Mouse (Mus musculus): ENCODE measurements at regions not wholly inside any gene's neighbourhood (a gene's known extent, or its start where the extent isn't known, plus 50 kb on each side); places are given as distances from the start of the nearest gene placed in this dataset.
"Not testable (repeated sequence)": the region's sequence is repeated elsewhere in the genome, so short reads cannot be mapped to it uniquely, and the experiment has no call there.

DNA sequence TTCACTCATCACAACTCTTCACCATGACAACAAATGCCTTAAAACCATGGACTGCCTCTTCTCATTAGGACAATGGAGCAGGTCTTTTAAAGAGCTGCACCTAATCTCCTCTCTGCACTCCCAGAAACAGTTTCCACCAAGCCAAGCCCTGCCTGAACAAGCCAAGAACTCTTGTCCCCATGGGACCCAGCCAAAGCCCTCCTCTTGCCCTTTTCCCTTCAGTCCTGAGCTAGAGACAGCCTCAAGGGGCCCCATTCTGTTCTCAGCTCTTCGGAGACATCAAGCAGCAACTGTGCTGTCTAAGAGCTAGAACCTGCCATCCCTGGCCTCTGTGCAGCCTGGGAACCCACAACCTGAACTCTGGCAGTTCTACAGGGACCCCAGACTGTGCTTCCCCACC is 345.0 kb upstream of the Irak1bp1 start:
- CTCF ChIA-PET, result no interaction called here

DNA sequence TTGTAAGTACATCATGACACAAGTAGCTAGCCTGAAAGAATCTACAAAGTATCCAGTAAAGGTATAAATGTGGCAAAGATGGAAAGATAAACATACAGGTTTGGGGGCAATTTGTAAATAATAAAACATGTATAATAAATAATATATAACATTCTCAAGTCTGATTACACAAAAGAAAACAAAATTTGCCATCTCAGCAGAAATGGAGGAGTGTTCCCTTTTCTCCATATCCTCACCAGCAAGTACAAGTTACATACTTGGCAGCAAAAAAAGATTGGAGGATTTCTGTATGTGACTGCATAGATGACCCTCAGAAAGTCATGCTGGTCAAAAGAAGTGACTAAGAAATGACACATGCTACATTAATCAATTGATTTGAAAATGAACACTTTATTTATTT is 335.9 kb upstream of the Irak1bp1 start:
- CTCF ChIA-PET, result no interaction called here

DNA sequence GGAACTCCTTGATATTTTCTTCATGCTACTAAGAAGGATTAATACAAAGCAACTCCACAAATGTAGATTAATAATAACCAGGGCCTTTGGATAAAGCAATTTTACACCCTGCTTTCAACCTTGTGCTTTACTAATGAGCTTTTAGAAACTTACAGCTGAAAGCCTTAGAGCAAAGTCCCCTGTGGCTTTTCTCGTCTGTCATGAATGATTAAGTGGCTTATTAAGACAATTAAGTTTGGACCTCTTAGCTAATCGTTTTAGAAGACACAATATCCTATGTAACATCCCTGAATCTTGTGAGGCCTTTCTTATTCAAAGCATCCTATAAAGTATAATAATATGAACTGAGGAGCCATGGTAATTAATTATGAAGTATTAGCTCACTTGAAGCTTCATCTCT is 319.3 kb upstream of the Irak1bp1 start:
- CTCF ChIA-PET, result no interaction called here

DNA sequence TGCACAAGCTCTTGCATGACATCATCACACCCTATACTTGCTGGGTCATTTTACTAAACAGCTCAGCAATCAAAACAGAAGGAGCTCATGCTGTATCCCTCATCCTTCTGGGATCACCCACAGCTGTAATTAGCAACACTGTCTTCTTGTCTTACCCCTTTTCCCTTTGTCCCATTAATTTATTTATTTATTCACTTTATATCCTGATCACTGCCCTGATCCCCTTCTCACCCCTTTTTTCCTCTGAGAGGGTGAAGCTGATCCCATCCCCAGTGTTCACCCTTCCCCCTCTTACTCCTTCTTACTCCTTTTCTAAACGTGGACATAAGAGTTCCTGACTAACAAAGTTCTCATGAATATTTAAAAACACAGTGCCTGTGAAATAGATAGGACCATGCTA is 310.3 kb upstream of the Irak1bp1 start:
- CTCF ChIA-PET, result no interaction called here

DNA sequence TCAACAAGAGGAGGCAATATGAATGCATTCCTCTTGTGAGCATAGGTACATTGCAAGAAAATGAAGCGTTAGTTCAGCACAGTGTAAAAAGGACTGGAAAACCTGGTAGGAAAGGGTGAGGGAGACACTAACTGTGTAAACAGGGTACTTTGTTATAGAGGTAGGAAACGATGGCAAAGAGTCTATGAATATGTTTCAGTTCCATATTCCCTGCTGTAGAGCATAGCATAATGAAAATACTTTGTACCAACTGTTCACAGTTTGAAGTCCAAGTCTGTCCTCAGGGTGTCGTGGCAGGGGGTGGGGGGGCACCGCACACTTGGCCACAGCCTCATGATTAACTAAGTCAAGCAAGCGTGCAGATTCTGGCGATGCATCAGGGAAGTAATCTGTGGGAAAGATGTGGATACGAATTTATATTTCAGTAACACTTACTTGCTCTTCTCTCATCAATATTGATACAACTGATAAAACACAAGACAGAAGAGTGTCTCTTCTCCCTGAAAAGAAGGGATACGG is 301.4 kb upstream of the Irak1bp1 start:
- CTCF ChIA-PET, result no interaction called here

DNA sequence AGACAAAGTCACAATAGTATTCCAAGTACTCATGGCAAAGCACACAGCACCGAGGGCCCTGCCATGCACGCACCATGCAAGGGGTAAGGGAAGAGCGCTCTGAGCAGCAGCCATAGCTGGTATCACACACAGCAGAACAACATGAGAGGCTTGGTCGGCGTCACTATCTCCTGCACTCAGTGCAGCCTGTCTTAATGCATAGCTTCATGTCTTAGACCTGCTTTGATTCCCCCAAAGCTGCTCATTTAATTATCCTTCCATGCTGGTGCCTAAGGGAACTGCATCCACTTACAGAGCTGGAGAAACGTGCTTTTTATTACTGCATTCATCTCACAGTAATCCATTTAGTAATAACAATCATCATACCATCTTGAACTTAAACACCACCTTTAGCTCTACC is 276.6 kb upstream of the Irak1bp1 start:
- CTCF ChIA-PET, result no interaction called here

DNA sequence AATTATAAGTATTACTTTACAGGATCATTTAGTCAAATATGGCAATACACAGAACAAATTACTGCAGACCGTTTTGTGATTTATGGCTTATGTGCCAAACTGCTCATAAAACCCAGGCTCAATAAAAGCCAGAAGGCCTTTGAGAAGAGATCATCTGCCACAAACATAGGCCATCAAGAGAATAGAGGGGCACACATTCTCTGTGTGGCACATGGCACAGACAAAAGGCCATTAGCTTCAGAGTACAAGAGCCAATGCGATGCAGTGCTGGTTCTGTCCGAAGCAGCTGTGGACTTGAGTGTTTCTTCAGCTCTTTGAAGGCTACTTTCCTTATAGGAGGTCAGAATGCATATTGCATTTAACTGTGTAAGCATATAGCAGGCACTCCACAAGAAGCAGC is 276.1 kb upstream of the Irak1bp1 start:
- CTCF ChIA-PET, result no interaction called here

DNA sequence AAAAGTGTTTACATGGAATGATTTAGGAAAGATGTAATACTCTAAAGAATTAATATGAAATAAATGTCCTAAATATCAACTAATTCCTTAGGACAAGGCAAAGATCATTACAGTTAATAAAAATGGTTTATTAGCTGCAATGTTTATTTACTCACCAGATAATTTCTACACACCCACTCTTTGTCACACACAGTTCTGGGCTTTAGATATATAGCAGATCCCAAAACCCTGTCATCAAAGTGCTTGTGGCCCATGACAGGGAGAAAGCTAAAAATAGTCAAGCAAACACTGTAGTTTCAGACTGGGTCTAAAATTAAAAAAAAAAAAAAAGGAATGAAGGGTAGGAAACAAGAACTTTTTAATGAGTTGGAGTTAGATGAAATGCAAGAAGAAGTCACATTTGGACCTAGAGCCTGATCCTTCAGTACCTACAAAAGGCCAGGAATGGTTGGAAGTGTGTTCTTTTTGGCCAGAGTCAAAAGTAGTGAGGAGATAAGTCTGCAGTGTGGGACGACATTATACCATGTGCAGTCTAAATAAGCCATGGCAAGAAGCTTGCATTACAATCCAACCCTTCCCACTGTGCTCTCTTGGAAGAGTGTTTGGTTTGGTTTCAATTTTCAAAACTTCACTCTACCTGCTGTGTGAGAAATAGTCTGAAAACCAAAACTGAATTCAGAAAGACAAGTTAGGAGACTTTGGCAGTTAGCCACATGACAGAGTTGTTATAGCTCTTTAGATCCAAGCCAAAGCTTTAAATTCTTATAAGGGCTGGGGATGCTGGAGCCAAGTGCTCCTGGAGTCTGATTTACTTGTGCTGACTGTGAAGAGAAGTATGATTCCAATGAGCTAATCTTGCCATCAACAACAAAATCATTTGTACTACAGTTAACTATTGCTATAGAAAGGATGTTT is 266.5 kb upstream of the Irak1bp1 start:
- CTCF ChIA-PET, result interaction anchor here (0.7 kb wide), 1 partner anchor 19 kb away, joined by 4 read pairs; no protein-coding TSS in a partner anchor

DNA sequence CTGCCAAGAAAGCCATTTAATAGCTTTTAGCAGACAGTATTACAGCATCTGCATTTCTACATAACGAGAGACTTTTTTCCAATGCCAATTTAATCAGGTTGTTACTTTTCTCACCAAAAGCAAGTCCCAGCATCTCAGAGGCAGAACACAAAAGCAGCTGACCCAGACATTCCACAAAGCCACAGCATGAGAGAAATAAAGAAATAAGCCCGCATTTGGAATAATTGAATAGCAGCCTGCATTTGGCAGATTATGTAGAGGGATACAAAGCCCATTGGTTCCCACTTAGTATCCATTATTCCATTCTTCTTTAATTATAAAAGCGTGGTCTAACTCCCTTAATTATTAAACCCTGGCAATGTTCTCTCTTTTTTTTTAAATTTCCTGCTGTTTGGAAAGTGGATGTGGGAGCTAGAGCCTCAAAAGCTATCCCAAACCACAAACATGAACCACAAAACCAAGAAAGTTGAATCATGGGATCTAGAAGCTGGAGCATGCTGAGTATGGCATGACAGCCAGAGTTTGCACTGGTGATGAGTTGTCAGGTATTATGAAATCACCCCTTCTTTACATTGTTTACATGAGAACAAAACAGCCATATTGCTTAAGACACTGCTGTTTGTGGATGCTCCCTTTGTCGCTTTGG is 247.8 kb upstream of the Irak1bp1 start:
- CTCF ChIA-PET, result no interaction called here

DNA sequence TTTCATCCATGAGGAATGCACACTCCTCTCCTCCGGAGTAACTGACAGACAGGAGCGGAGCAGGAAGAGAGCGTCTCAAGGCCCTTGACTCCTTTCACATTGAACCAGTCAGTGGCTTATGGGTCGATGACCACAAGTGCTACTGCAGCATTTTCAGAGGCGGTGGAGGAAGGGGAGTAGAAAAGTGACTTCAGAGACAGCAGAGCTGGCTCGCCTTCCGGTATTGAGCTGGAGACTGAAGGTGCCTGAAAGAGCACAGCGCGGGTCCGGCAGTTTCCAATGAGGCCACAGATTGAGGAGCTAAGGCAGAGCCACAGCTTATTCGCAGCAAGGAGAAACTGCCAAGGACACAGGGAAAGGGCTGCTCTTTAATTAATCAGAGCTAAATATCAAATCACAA is 220.2 kb upstream of the Irak1bp1 start:
- CTCF ChIA-PET, result no interaction called here

DNA sequence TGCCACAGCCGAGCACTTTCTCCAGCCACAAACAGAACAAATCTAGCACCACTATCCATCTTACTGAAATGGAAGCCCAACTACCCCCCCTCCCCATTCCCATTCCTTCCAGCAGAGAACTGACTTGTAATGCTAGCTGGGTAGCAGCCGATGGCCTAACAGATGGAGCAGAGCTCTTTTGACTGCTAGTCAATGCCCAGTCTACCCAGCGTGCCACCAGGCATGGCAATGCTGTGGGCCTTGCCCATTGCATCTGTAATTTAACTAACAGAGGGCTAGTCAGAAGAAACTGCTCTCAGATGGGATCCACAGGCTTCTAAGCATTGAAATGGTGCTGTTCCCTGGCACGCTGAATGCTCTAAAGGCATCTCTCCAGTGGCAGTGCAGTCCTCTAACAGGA is 219.4 kb upstream of the Irak1bp1 start:
- CTCF ChIA-PET, result no interaction called here

DNA sequence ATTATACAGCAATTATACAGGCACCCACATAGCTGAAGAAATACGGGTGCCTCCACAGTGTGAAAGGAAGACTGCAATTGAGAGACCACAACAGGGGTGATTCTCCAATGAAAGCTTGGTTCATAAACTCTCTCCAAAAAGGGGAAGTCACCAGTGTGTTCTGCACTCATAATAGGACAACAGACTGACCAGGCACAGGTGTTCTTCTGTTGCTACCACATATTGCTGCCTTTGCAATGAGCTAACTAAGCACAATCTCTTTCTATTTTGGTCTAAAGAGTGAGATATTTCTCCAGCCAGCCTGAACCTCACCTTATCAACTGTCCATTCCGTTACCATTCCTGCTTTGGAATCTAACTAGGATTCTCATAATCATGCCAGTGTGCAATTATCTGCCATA is 216.8 kb upstream of the Irak1bp1 start:
- CTCF ChIA-PET, result no interaction called here

DNA sequence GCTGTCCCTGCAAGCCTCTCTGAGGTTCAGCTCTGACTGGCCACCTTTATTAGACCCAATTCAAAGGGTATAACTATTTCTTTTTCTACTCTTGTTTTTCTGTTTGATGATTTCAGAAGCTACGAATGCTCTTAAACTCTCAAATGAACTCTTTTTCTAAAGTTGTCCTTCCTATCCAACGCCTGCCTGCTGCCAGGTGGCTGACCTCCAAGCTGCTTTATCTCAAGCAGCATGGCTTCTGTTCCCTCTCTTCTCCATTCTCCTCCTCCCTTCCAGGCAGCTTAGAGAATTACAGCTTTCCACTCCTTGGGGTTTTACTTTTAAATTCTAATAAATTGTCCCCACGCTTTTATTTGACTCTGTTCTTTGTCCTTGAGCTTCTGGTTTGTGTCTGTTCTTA is 196.9 kb upstream of the Irak1bp1 start:
- CTCF ChIA-PET, result no interaction called here

DNA sequence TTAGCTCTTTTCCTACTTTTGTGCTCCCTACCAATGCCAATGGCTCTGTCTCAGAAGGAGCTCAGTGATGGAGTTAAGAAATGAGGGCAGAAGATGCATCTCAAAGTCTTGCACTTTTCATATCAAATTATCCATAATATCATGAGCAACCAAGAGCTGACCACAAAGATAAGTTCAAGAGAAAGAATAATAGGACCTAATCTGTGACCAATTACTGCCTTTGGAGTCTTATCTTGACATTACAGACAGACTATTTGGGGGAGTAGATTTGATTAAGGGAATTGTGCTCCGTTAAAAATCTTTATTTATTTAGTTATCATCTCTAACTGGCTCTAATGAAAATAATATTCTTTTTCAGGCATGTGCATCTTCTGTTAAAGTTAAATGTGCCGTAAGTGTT is 189.1 kb upstream of the Irak1bp1 start:
- CTCF ChIA-PET, result no interaction called here

DNA sequence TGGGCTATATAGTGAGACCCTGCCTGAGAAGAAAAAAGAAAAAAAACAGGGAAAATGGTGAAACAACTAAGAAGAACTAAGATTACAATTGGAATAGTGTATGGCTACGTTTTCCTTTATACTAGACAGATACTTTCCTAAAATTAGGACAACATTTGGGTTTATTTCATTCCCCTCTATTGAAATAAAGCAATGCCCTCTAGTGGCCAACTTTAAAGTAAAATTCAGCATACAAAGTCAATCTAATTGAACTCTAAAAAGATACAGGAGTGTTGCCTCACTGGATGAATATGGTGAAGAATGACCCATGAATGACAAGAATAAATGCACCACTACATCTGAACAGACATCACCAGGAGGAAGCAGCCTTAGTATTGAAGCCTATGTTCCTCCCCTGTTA is 185.4 kb upstream of the Irak1bp1 start:
- CTCF ChIA-PET, result no interaction called here

DNA sequence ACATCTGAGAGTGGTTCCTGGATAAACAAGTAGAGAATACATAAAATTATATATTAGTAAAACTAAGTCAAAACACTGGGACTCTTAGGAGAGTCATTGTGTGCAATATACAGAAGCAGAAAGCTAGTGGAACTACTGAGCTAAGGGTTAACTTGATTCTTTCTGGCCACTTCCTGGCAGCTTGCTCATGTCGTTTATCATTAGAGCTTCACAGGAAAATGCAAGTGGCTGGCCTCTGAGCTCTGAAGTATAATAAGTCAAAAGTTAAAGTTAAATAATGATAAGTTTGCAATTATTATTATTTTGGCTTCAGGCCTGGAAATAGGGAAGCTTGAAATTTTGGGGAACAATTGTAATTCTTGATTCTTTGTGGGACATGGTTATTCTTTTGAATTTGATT is 173.8 kb upstream of the Irak1bp1 start:
- CTCF ChIA-PET, result not testable (repeated sequence)

DNA sequence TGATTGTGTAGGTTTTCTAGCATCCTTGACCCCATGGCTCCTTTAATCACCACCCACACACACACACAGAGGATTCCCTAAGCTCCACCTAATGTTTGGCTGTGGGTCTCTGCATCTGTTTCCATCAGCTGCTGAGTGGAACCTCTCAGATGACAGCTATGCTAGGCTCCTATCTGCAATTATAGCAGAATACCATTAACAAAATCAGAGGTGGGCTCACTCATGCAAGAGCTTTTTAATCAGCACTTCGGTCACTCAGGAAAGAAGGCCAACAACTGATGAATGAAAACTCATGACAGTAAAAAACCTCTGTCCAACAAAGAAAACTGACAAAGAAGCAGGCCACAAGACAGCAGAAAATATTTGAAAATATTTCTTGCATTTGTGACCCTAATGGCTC is 147.1 kb upstream of the Irak1bp1 start:
- CTCF ChIA-PET, result no interaction called here

DNA sequence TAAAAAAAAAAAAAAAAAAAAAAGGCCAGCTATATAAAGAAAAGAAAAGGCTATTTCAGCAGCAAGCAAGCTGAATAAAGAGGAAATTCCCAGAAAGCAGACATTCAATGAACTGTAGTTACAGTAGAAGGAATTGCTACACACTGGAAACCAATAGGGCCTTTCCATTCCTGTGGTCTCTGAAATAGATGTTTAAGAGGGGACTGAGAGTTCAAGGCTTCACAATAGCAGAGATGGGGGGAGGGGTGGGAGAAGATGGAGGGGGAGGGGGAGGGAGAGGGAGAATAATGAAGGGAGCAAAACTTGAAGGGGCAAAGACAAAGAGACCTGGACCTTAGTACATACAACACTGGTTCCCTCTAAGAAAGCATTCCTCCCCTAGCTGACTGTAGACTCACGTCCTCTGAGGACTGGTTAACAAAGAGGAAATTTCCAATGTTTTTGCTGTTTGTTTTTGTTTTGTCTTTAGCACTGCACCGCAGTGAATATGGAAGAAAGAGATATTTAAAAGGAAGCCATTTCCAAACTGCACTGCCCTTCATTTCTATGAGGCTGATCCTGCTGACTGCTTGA is 119.8 kb upstream of the Irak1bp1 start:
- CTCF ChIA-PET, result no interaction called here

DNA sequence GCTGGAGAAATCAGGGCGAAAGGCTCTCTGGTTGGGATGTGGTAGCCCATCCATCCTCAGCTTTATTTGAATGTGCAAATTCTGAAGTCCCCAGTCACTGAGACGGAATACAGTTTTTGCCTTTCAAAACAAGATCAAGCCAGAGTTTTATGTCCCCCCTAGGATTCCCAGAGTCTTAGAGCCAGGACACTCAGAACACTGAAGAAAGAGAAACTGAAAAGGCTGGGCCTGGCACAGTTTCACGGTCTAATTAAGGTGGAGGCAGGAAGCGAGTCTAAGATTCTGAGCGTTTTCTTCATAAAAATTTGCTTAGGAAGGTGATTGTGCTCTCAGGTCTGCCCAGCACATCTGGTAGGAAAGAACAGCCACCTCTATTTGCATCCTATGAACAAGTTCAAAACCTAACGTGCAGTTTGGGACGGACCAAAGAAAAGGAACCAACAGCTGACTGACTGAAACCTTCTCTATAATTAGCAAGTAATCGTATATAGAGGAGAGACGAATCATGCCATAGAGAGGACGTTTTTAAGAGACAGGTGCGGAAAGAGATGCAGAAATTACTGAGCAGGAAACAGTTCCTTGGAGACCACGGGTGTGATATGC is 119.2 kb upstream of the Irak1bp1 start:
- CTCF ChIA-PET, result no interaction called here

DNA sequence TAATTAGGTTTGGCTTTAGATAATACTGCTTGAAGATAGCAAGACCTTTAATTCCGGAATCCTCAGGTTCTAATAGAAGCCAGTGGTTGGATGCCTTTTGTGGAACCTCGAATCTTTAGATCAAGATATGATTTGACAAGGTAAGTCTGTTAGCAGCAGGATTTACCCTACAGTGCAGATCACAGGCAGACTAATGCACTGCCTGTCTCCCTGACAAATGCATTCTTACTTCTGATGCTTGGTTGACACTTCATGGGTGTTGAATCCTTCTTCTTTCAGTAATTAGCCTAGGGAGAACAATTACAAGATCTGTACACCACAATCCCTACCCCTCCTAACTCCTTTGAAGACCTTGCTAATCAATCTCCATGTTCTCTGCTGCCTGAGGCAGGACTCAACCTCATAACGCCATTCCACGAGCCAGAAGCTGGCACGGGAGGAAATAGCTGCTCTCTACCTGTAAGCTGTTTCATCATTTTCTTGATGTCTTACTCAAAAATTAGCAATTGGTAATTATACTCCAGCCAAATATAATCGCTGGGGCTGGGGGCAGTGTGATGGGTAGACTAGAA is 118.3 kb upstream of the Irak1bp1 start:
- CTCF ChIA-PET, result no interaction called here

DNA sequence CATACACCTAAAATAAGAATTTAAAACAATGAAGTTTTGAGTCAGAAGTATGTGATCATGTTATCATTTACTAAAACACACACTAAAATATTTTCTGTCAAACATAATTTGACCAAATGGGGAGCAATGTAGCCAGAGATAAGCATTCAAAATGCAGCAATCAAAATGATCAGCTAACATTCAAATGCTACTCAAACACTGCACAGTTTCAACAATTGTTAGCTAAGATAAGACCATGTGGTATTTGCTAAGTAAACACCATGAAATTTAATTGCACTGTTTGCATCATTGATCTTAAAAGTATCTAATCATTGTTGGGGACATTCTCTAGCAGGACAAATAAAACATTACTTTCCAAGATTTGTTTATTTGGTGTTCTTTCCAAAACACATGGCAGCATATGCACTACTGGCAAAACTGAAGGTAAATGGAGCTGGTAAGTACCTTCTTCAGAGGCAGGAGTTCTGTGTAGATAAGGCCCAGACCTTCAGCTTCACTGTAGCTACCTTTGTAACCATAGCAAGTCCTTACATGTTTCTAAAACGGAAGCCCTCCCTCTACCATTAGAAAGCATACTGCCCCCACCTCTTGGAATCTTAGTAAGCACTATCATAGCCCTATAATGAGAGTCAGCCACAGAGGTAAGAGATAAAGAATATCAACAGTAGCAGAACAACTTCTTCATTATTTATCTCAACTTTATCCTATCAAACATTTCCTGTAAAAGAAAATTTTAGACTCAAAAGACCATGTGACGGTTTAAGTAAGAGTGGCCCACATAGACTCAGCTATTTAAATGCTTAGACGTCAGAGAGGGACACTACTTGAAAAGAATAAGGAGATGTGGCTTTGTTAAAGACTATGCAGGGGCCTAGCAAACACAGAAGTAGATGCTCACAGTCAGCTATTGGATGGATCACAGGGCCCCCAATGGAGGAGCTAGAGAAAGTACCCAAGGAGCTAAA is 116.3 kb upstream of the Irak1bp1 start:
- CTCF ChIA-PET, result no interaction called here

Data from spleen, embryonic (tissue).